Mouse (Mus musculus): ENCODE data around the gene Adi1. TPM values are rescaled to one million over a fixed set of nuclear protein-coding genes. Genes with fewer than 3 reads are reported as not detected.

The Adi1 gene
- polyA plus RNA-seq (2015; fragmentation: Nextera tagmentation; extraction: Ambion mirVana): 111 and 114 TPM in 2 replicates

DNA sequence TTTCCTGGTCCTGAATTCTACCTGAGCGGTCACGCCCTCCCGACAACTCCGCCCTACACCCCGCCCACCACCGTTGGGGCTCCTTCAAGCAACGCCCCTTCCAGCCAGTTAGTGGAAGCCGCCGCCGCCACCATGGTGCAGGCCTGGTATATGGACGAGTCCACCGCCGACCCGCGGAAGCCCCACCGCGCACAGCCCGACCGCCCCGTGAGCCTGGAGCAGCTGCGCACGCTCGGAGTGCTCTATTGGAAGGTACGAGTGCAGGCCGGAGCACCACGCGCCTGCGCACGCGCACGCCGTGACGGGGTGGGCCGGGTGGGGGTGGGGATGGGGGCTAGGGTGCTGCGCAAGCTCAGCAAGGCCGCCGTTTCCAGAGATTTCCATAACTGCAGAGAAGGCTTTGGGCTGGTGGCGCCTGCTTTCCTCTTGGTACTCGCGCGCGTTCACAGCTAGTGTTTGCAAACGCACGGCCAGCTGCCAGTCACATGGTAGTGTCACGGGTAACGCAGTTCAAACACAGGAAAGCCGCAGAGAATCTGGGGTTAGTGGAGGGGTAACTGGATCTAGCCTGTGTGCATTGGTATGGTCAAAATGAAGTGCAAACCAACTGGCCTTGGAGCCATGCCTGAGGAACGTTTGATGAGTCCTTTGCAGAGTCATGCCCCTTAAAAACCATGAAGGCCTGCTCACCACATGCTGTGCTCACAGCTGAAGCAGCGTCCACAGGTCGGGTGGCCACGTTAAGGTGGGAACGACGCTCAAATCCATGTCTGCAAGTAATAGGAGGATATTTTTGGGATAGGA, at the start of gene Adi1:
Gene Adi1 (plus strand): TSS at position 111 of the 804 bp plus-strand sequence.
- H3K9me3 ChIP-seq (ENCODE audit: control insufficient read depth, low read length): peaks cover 3% of the 10 kb centered on the region; the same call in 1 of the 2 replicates
- peak; percentile 97 for ATAC-seq
- peaks cover 9% of the 10 kb centered on the region for H3K36me3 ChIP-seq (ENCODE audit: control insufficient read depth, insufficient read depth, low read length)
- 3% methylated on average over 53 of the region's 53 CpGs for WGBS
- peak within 1 kb of the TSS; percentile 86 for H3K4me2 ChIP-seq (ENCODE audit: low read depth, low read length)
- no peaks in the 10 kb centered on the region for H3K27me3 ChIP-seq (replicated peaks; ENCODE audit: control insufficient read depth, insufficient read depth, low read length)
- H3K27ac ChIP-seq (ENCODE audit: low read length): peak within 1 kb of the TSS; percentile 94
- H3K4me3 ChIP-seq (ENCODE audit: low read length): peak within 1 kb of the TSS; percentile 71
- H3K4me1 ChIP-seq (ENCODE audit: control insufficient read depth, insufficient read depth, low read length): peaks cover 8% of the 10 kb centered on the region; the same call in 1 of the 2 replicates
- peak within 1 kb of the TSS; percentile 83 for H3K9ac ChIP-seq (ENCODE audit: low read depth, low read length)

GRCm38 (mm10) chr12:28625407-28625806, 49.6 kb upstream of the Adi1 start:
- no peak for ATAC-seq
- no peak overlapping the region for H3K4me3 ChIP-seq (ENCODE audit: low read length)
- H3K9me3 ChIP-seq (ENCODE audit: control insufficient read depth, low read length): no peaks in the 10 kb centered on the region
- peaks cover 9% of the 10 kb centered on the region for H3K4me1 ChIP-seq (ENCODE audit: control insufficient read depth, insufficient read depth, low read length)
- H3K36me3 ChIP-seq (ENCODE audit: control insufficient read depth, insufficient read depth, low read length): peaks cover 4% of the 10 kb centered on the region
- H3K4me2 ChIP-seq (ENCODE audit: low read depth, low read length): no peak overlapping the region
- no peaks in the 10 kb centered on the region for H3K27me3 ChIP-seq (replicated peaks; ENCODE audit: control insufficient read depth, insufficient read depth, low read length)
- no peak overlapping the region for H3K27ac ChIP-seq (ENCODE audit: low read length)
- WGBS: 76% methylated on average over 7 of the region's 7 CpGs
- H3K9ac ChIP-seq (ENCODE audit: low read depth, low read length): no peak overlapping the region

DNA sequence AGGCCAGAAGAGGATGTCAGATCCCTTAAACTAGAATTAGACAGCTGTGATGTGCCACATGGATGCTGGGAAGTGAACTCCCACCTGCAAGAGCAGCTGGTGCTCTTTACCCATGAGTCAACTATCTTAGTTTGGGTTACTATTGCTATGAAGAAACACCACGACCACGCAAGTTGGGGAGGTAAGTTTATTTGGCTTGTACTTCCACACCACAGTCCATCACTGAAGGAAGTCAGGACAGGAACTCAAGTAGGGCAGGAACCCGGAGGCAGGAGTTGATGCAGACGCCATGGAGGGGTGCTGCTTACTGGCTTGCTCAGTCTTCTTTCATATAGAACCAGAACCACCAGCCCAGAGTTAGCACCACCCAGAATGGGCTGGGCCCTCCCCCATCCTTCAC, 47.9 kb upstream of the Adi1 start:
- WGBS: 58% methylated on average over 4 of the region's 4 CpGs
- Histone ChIP-seq H3K9me3 (ENCODE audit: control insufficient read depth, low read length) (no peaks in the 10 kb centered on the region), H3K4me1 (ENCODE audit: control insufficient read depth, insufficient read depth, low read length) (peaks cover 3% of the 10 kb centered on the region), H3K4me3 (ENCODE audit: low read length) (no peak overlapping the region), H3K4me2 (ENCODE audit: low read depth, low read length) (no peak overlapping the region), H3K9ac (ENCODE audit: low read depth, low read length) (no peak overlapping the region), H3K36me3 (ENCODE audit: control insufficient read depth, insufficient read depth, low read length) (peaks cover 11% of the 10 kb centered on the region), H3K27me3 (replicated peaks; ENCODE audit: control insufficient read depth, insufficient read depth, low read length) (no peaks in the 10 kb centered on the region), H3K27ac (ENCODE audit: low read length) (no peak overlapping the region)
- ATAC-seq: no peak

DNA sequence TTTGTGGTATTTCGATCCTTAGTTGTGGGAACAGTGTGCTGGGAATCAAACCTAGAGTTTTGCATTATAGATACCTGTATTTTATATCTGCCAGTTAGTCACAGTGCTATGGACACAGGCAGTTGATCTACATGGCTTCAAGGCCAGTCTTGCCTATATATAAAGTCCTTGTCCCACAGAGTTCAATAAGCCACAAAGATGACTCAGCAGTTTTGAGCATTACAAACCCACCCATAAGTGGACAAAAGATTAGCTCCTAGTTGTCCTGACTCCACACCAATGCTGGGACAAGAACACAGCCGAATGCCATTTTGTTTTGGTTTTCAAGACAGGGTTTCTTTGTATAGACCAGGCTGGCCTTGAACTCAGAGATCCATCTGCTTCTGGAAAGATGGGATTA, 46.6 kb upstream of the Adi1 start:
- Histone ChIP-seq H3K4me1 (ENCODE audit: control insufficient read depth, insufficient read depth, low read length) (0 out of 2 replicates have a peak, but pooled peaks cover 2% of the 10 kb centered on the region), H3K4me2 (ENCODE audit: low read depth, low read length) (no peak overlapping the region), H3K36me3 (ENCODE audit: control insufficient read depth, insufficient read depth, low read length) (peaks cover 22% of the 10 kb centered on the region), H3K4me3 (ENCODE audit: low read length) (no peak overlapping the region), H3K27me3 (replicated peaks; ENCODE audit: control insufficient read depth, insufficient read depth, low read length) (no peaks in the 10 kb centered on the region), H3K9me3 (ENCODE audit: control insufficient read depth, low read length) (no peaks in the 10 kb centered on the region), H3K9ac (ENCODE audit: low read depth, low read length) (no peak overlapping the region), H3K27ac (ENCODE audit: low read length) (no peak overlapping the region)
- ATAC-seq: no peak
- WGBS: 96% methylated on average over 2 of the region's 2 CpGs

GRCm38 (mm10) chr12:28635058-28635534, 39.9 kb upstream of the Adi1 start:
- peaks cover 14% of the 10 kb centered on the region for H3K4me1 ChIP-seq (ENCODE audit: control insufficient read depth, insufficient read depth, low read length)
- ATAC-seq: no peak; the same call in 1 of the 2 replicates
- H3K36me3 ChIP-seq (ENCODE audit: control insufficient read depth, insufficient read depth, low read length): peaks cover 29% of the 10 kb centered on the region
- WGBS: 1% methylated on average over 23 of the region's 23 CpGs
- peak overlapping the region; percentile 56 for H3K4me2 ChIP-seq (ENCODE audit: low read depth, low read length)
- H3K9ac ChIP-seq (ENCODE audit: low read depth, low read length): peak overlapping the region; percentile 98
- H3K9me3 ChIP-seq (ENCODE audit: control insufficient read depth, low read length): no peaks in the 10 kb centered on the region
- no peaks in the 10 kb centered on the region for H3K27me3 ChIP-seq (replicated peaks; ENCODE audit: control insufficient read depth, insufficient read depth, low read length)
- H3K4me3 ChIP-seq (ENCODE audit: low read length): peak overlapping the region; percentile 82
- peak overlapping the region; percentile 72 for H3K27ac ChIP-seq (ENCODE audit: low read length)

DNA sequence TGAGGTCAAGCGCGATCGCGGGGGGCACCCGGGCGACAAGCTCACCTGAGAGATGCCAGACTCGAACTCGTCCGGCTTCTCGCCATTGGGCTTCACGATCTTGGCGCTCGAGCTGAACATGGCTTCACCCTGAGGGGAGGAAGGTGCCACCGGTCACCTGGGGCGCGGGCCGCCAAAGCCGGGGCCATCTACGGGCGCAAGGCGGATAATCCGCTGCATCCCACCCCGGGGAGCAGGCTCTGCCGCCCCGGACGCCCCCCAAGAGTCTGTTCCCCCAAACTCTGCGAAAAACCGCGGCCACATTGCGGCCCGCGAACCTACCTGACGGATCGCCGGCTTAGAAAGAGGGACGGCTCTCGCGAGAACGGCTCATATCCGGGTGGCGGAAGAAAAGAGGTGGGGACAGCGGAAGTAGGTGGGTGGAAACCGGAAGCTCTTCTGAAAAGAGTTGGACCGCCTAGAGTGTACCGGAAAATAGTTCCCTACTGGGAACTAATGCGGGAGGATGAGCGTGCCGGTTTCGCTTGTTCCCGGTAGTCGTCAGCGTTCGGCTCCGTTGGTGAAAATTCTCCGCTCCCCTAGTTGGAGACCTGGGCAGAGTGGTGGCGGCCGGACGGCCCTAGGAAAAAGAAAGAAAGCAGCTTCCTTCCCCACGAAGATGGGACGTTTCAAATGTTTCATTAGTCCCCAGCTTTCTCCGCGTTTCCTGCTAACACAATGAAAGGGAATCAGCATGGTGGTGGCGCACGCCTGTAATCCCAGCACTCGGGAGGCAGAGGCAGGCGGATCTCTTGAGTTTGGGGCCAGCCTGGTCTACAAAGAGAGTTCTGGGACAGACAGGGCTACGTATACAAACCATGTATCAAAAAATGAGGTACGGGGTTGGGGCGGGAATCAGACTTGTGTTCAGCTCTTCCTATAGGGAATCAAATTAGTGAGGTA, 39.2 kb upstream of the Adi1 start, which contains the start of gene Rps7:
Gene Rps7 (minus strand): TSS at position 419 of the 942 bp plus-strand sequence.
- no peaks in the 10 kb centered on the region for H3K27me3 ChIP-seq (replicated peaks; ENCODE audit: control insufficient read depth, insufficient read depth, low read length)
- H3K4me1 ChIP-seq (ENCODE audit: control insufficient read depth, insufficient read depth, low read length): peaks cover 14% of the 10 kb centered on the region
- peak within 1 kb of the TSS; percentile 56 for H3K4me2 ChIP-seq (ENCODE audit: low read depth, low read length)
- ATAC-seq: peak; percentile 97
- no peaks in the 10 kb centered on the region for H3K9me3 ChIP-seq (ENCODE audit: control insufficient read depth, low read length)
- WGBS: 4% methylated on average over 68 of the region's 69 CpGs
- peaks cover 26% of the 10 kb centered on the region for H3K36me3 ChIP-seq (ENCODE audit: control insufficient read depth, insufficient read depth, low read length)
- H3K27ac ChIP-seq (ENCODE audit: low read length): peak within 1 kb of the TSS; percentile 72
- peak within 1 kb of the TSS; percentile 82 for H3K4me3 ChIP-seq (ENCODE audit: low read length)
- peak within 1 kb of the TSS; percentile 98 for H3K9ac ChIP-seq (ENCODE audit: low read depth, low read length)

GRCm38 (mm10) chr12:28636543-28636942, 38.5 kb upstream of the Adi1 start:
- H3K9ac ChIP-seq (ENCODE audit: low read depth, low read length): peak overlapping the region; percentile 69
- H3K4me1 ChIP-seq (ENCODE audit: control insufficient read depth, insufficient read depth, low read length): peaks cover 14% of the 10 kb centered on the region
- H3K27ac ChIP-seq (ENCODE audit: low read length): no peak overlapping the region
- no peaks in the 10 kb centered on the region for H3K9me3 ChIP-seq (ENCODE audit: control insufficient read depth, low read length)
- no peak for ATAC-seq
- WGBS: 89% methylated on average over 6 of the region's 6 CpGs
- no peaks in the 10 kb centered on the region for H3K27me3 ChIP-seq (replicated peaks; ENCODE audit: control insufficient read depth, insufficient read depth, low read length)
- peak overlapping the region; percentile 82 for H3K4me3 ChIP-seq (ENCODE audit: low read length)
- peak overlapping the region; percentile 49; the same call in 1 of the 2 replicates for H3K4me2 ChIP-seq (ENCODE audit: low read depth, low read length)
- H3K36me3 ChIP-seq (ENCODE audit: control insufficient read depth, insufficient read depth, low read length): peaks cover 23% of the 10 kb centered on the region

DNA sequence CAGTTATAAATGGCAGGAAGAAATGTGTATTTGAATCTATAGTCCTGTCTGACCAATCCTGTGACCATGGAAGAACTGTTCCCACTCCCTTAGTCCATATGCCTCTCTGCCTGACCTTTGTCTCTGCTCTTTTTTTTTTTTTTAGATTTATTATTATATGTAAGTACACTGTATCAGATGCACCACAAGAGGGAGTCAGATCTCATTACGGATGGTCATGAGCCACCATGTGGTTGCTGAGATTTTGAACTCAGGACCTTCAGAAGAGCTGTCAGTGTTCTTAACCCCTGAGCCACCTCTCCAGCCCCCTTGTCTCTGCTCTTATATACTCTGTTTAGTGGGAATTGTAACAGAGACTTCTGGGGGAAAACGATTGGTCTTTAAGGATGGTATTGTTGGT, 36.3 kb upstream of the Adi1 start:
- no peak overlapping the region for H3K9ac ChIP-seq (ENCODE audit: low read depth, low read length)
- H3K9me3 ChIP-seq (ENCODE audit: control insufficient read depth, low read length): no peaks in the 10 kb centered on the region
- 71% methylated on average over 2 of the region's 2 CpGs for WGBS

More for the DNA sequence above, 36.3 kb upstream of the Adi1 start:
- H3K4me2 ChIP-seq (ENCODE audit: low read depth, low read length): no peak overlapping the region
- no peak overlapping the region for H3K27ac ChIP-seq (ENCODE audit: low read length)
- no peaks in the 10 kb centered on the region for H3K27me3 ChIP-seq (replicated peaks; ENCODE audit: control insufficient read depth, insufficient read depth, low read length)
- H3K4me1 ChIP-seq (ENCODE audit: control insufficient read depth, insufficient read depth, low read length): peaks cover 9% of the 10 kb centered on the region
- no peak overlapping the region for H3K4me3 ChIP-seq (ENCODE audit: low read length)
- H3K36me3 ChIP-seq (ENCODE audit: control insufficient read depth, insufficient read depth, low read length): peaks cover 5% of the 10 kb centered on the region
- ATAC-seq: no peak
